ENCODE assay signal across 11 mouse cellular contexts in the genomic region with DNA sequence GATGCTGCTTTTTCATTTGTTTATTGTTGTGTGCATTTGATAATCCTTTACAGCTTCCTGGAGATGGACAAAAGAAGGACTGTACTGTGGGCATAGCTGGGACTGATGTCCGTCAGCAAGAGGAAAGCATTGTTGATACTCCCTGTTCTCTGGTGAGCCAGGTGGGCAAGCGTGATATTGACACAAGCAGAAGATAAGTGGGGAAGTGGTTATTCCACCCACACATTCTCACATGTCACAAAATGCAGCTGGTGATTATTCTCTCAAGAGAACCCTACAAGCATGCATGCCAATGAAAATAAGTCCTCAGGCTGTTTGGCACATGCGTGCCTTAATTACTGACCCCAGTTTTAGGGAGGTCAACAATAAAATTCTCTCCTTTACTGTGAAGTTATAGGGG.
DNase-seq lines count a peak whose midpoint lies in the region; ATAC-seq and TF ChIP-seq lines count a peak whose summit lies in the region.
"Had no signal": no experiment of that assay in that cellular context is flagged by ENCODE, and none has a peak within 500 bp of the region (broad histone marks: within the 10 kb centered on the region; RNA-seq: fewer than 3 reads in every experiment).

No protein-coding gene starts in this region.

- H3K4me1 ChIP-seq in midbrain, embryonic 11.5 days (ENCODE audit: control insufficient read depth, insufficient read depth, low read length) = peaks cover 3% of the 10 kb centered on the region; the same call in 1 of the 2 replicates
- H3K4me1 ChIP-seq in midbrain, embryonic 10.5 days = peaks cover 9% of the 10 kb centered on the region
- H3K4me1 ChIP-seq in kidney, postnatal 0 days (replicated peaks; ENCODE audit: insufficient read depth, low read length) = no peaks in the 10 kb centered on the region
- H3K4me1 ChIP-seq in spleen, adult 2 months (ENCODE audit: control insufficient read depth, insufficient read depth, insufficient read length) = peaks cover 3% of the 10 kb centered on the region
- H3K4me1 ChIP-seq in limb, embryonic 10.5 days = no peaks in the 10 kb centered on the region
- H3K4me1 ChIP-seq: neural tube, embryonic 12.5 days had no signal

- no peak overlapping the region for H3K9ac ChIP-seq in midbrain, embryonic 11.5 days (ENCODE audit: low read length)
- no peak overlapping the region for H3K9ac ChIP-seq in kidney, postnatal 0 days (ENCODE audit: low read depth, low read length)
- H3K9ac ChIP-seq: neural tube, embryonic 12.5 days had no signal

- no peak for DNase-seq in midbrain, embryonic 11.5 days (ENCODE audit: low spot score, missing footprints)
- DNase-seq in midbrain, embryonic 10.5 days (ENCODE audit: low spot score) = no peak
- peak; percentile 3 for DNase-seq in c-Kit-positive CD71-positive TER-119-negative erythroid progenitor cells, embryonic 14.5 days (ENCODE audit: low read depth)
- DNase-seq in kidney, postnatal 0 days (ENCODE audit: low spot score) = peak; percentile 14
- DNase-seq in spleen, adult 2 months (ENCODE audit: low read depth in 1 of 2, low spot score in 2 of 2) = peak; percentile 56 to 73
- no peak for DNase-seq in limb, embryonic 10.5 days (ENCODE audit: low spot score)
- DNase-seq: cerebellum, postnatal 14 days; lung, postnatal 4 days had no signal

- no peak overlapping the region for H3K27ac ChIP-seq in midbrain, embryonic 11.5 days (ENCODE audit: low read depth, low read length)
- no peak overlapping the region for H3K27ac ChIP-seq in midbrain, embryonic 10.5 days (replicated peaks)
- H3K27ac ChIP-seq in kidney, postnatal 0 days = no peak overlapping the region
- peak overlapping the region; percentile 70 for H3K27ac ChIP-seq in spleen, adult 2 months (ENCODE audit: insufficient read depth, low read length)
- no peak overlapping the region for H3K27ac ChIP-seq in limb, embryonic 10.5 days
- H3K27ac ChIP-seq: neural tube, embryonic 12.5 days had no signal

- no peak for TF ChIP-seq CTCF in kidney, postnatal 0 days (IDR thresholded peaks at IDR 0.05; ENCODE audit: low read depth)
- TF ChIP-seq CTCF in spleen, adult 2 months (IDR thresholded peaks at IDR 0.05; ENCODE audit: extremely low read depth, insufficient read depth, insufficient read length, insufficient replicate concordance) = no peak

- TF ChIP-seq POLR2A in spleen, adult 2 months (IDR thresholded peaks at IDR 0.05; ENCODE audit: low read depth, low read length) = no peak; the same call in 1 of the 2 replicates

- no peaks in the 10 kb centered on the region for H3K9me3 ChIP-seq in midbrain, embryonic 11.5 days (ENCODE audit: control insufficient read depth, low read length)
- no peaks in the 10 kb centered on the region for H3K9me3 ChIP-seq in midbrain, embryonic 10.5 days (replicated peaks)
- H3K9me3 ChIP-seq in kidney, postnatal 0 days (replicated peaks; ENCODE audit: low read length) = no peaks in the 10 kb centered on the region
- no peaks in the 10 kb centered on the region for H3K9me3 ChIP-seq in limb, embryonic 10.5 days (replicated peaks)
- H3K9me3 ChIP-seq: neural tube, embryonic 12.5 days had no signal

- H3K4me2 ChIP-seq in midbrain, embryonic 11.5 days = no peak overlapping the region
- H3K4me2 ChIP-seq in kidney, postnatal 0 days (ENCODE audit: low read length) = no peak overlapping the region
- H3K4me2 ChIP-seq: neural tube, embryonic 12.5 days had no signal

- 0 out of 2 replicates have a peak, but pooled peaks have one; percentile 14 for ATAC-seq in midbrain, embryonic 11.5 days (ENCODE audit: low FRiP score)
- ATAC-seq in kidney, postnatal 0 days (replicated peaks; ENCODE audit: low FRiP score, low read depth) = 0 out of 2 replicates have a peak, but pooled peaks have one; percentile 3
- ATAC-seq in monocyte, adult 5-6 weeks (replicated peaks; ENCODE audit: insufficient number of reproducible peaks, low FRiP score, low TSS enrichment, poor library complexity, severe bottlenecking) = no peak
- ATAC-seq: Patski had no signal

- H3K27me3 ChIP-seq in midbrain, embryonic 11.5 days (ENCODE audit: control insufficient read depth, insufficient read depth, low read length) = no peaks in the 10 kb centered on the region
- H3K27me3 ChIP-seq in midbrain, embryonic 10.5 days (ENCODE audit: low read depth, poor library complexity, severe bottlenecking) = no peaks in the 10 kb centered on the region
- no peaks in the 10 kb centered on the region for H3K27me3 ChIP-seq in kidney, postnatal 0 days (ENCODE audit: insufficient read depth, low read length)
- H3K27me3 ChIP-seq in spleen, adult 2 months (ENCODE audit: control insufficient read depth, insufficient read depth, low read length) = no peaks in the 10 kb centered on the region
- no peaks in the 10 kb centered on the region for H3K27me3 ChIP-seq in limb, embryonic 10.5 days (ENCODE audit: low read depth, poor library complexity, severe bottlenecking)
- H3K27me3 ChIP-seq: neural tube, embryonic 12.5 days; Patski had no signal

- H3K4me3 ChIP-seq in midbrain, embryonic 11.5 days (ENCODE audit: low read depth, low read length) = no peak overlapping the region
- H3K4me3 ChIP-seq in midbrain, embryonic 10.5 days = no peak overlapping the region
- H3K4me3 ChIP-seq in kidney, postnatal 0 days (replicated peaks; ENCODE audit: low read depth, low read length) = no peak overlapping the region
- no peak overlapping the region for H3K4me3 ChIP-seq in spleen, adult 2 months (ENCODE audit: extremely low read depth, insufficient read depth, insufficient read length)
- no peak overlapping the region for H3K4me3 ChIP-seq in limb, embryonic 10.5 days
- H3K4me3 ChIP-seq: neural tube, embryonic 12.5 days had no signal

- no peaks in the 10 kb centered on the region for H3K36me3 ChIP-seq in midbrain, embryonic 11.5 days (ENCODE audit: control insufficient read depth, insufficient read depth, low read length)
- H3K36me3 ChIP-seq in midbrain, embryonic 10.5 days = no peaks in the 10 kb centered on the region
- no peaks in the 10 kb centered on the region for H3K36me3 ChIP-seq in kidney, postnatal 0 days (ENCODE audit: insufficient read depth, low read length)
- no peaks in the 10 kb centered on the region for H3K36me3 ChIP-seq in spleen, adult 2 months (ENCODE audit: control insufficient read depth, insufficient read depth, low read length)
- no peaks in the 10 kb centered on the region for H3K36me3 ChIP-seq in limb, embryonic 10.5 days
- H3K36me3 ChIP-seq: neural tube, embryonic 12.5 days had no signal

- 77% methylated on average over 3 of the region's 3 CpGs for WGBS in midbrain, embryonic 11.5 days
- 73% methylated on average over 3 of the region's 3 CpGs for WGBS in midbrain, embryonic 10.5 days
- 19% methylated on average over 3 of the region's 3 CpGs for WGBS in kidney, postnatal 0 days
- 9% methylated on average over 3 of the region's 3 CpGs for WGBS in spleen, adult 2 months
- WGBS in limb, embryonic 10.5 days = 70% methylated on average over 3 of the region's 3 CpGs

Comparison
In these comparisons a context has a peak if more than half of its experiments do, and no peak if none do; other contexts are left out.
1. DNase-seq: peak in c-Kit-positive CD71-positive TER-119-negative erythroid progenitor cells, embryonic 14.5 days (single experiment), kidney, postnatal 0 days (single experiment) and spleen, adult 2 months (2 of 2); none in midbrain, embryonic 11.5 days (single experiment), midbrain, embryonic 10.5 days (single experiment) and limb, embryonic 10.5 days (single experiment).